Mouse (Mus musculus): ENCODE results near the gene Fmo5.

GRCm38 (mm10) chr3:97658426-97659193 lies 30.0 kb downstream of the Fmo5 start:
- TF ChIP-seq ELF1 (IDR thresholded peaks at IDR 0.05; ENCODE audit: low read depth, low read length) (no peak), JUND (conservative IDR thresholded peaks at IDR 0.05; ENCODE audit: low read depth, low read length) (no peak), NELFE (IDR thresholded peaks at IDR 0.05; ENCODE audit: low read depth, low read length) (no peak), CTCF (conservative IDR thresholded peaks at IDR 0.05 in 1 of 2, IDR thresholded peaks at IDR 0.05 in 1 of 2; ENCODE audit: low read depth in 2 of 2, low read length in 2 of 2) (no peak), POLR2A (IDR thresholded peaks at IDR 0.05; ENCODE audit: low read depth, low read length) (no peak)
